Comparison of ENCODE assay signal across 9 mouse cellular contexts in the genomic region with DNA sequence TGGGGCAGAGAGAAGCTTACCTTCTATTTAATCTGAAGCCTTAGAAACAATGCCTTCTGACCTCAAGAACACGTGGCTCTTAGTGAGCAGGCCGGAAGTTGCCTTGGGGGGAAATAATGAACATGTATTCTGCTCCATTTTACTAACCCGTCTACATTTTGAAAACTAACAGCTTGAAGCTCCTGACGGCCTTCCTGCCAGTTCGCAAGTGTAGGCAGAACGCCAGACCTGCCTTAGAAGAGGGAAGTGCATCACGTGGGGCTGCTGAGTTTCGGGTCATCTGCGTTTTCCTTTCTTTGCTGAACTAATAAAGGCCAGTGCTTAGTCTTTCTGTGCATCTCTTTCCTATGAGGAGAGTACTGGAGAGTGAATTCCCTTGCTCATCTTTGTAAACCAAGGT. TPM values are rescaled to one million over a fixed set of nuclear protein-coding genes. Genes with fewer than 3 reads are reported as not detected.
DNase-seq lines count a peak whose midpoint lies in the region; ATAC-seq and TF ChIP-seq lines count a peak whose summit lies in the region.
"Had no signal": no experiment of that assay in that cellular context is flagged by ENCODE, and none has a peak within 500 bp of the region (broad histone marks: within the 10 kb centered on the region; RNA-seq: fewer than 3 reads in every experiment).

No protein-coding gene starts in this region.

- H3K27ac ChIP-seq in kidney, embryonic 14.5 days (ENCODE audit: low read depth, low read length) = no peak overlapping the region
- H3K27ac ChIP-seq in kidney, postnatal 0 days = no peak overlapping the region
- no peak overlapping the region for H3K27ac ChIP-seq in intestine, embryonic 15.5 days
- no peak overlapping the region for H3K27ac ChIP-seq in forebrain, embryonic 13.5 days
- H3K27ac ChIP-seq: liver, embryonic 14.5 days had no signal

- no peak for ATAC-seq in kidney, embryonic 14.5 days (ENCODE audit: low FRiP score, low TSS enrichment)
- peak; percentile 47 for ATAC-seq in activated CD4-positive, CD25-positive, alpha-beta regulatory T cell, adult 4 months
- no peak for ATAC-seq in kidney, postnatal 0 days (replicated peaks; ENCODE audit: low FRiP score, low read depth)
- no peak for ATAC-seq in intestine, embryonic 15.5 days
- ATAC-seq in forebrain, embryonic 13.5 days = no peak

- WGBS in kidney, embryonic 14.5 days = 60% methylated on average over 9 of the region's 9 CpGs
- 56% methylated on average over 9 of the region's 9 CpGs for WGBS in kidney, postnatal 0 days
- 44% methylated on average over 9 of the region's 9 CpGs for WGBS in intestine, embryonic 15.5 days
- 79% methylated on average over 9 of the region's 9 CpGs for WGBS in forebrain, embryonic 13.5 days

- no peaks in the 10 kb centered on the region for H3K9me3 ChIP-seq in kidney, embryonic 14.5 days (ENCODE audit: control insufficient read depth, low read length)
- H3K9me3 ChIP-seq in kidney, postnatal 0 days (replicated peaks; ENCODE audit: low read length) = no peaks in the 10 kb centered on the region
- H3K9me3 ChIP-seq in intestine, embryonic 15.5 days = no peaks in the 10 kb centered on the region
- H3K9me3 ChIP-seq in forebrain, embryonic 13.5 days (replicated peaks) = no peaks in the 10 kb centered on the region

- no peak for TF ChIP-seq CTCF in kidney, postnatal 0 days (IDR thresholded peaks at IDR 0.05; ENCODE audit: low read depth)

- H3K4me3 ChIP-seq in kidney, embryonic 14.5 days (ENCODE audit: low read length) = no peak overlapping the region
- no peak overlapping the region for H3K4me3 ChIP-seq in kidney, postnatal 0 days (replicated peaks; ENCODE audit: low read depth, low read length)
- H3K4me3 ChIP-seq in intestine, embryonic 15.5 days (replicated peaks) = no peak overlapping the region
- no peak overlapping the region for H3K4me3 ChIP-seq in forebrain, embryonic 13.5 days

- H3K36me3 ChIP-seq in kidney, embryonic 14.5 days (ENCODE audit: control insufficient read depth, insufficient read depth, low read length) = no peaks in the 10 kb centered on the region
- H3K36me3 ChIP-seq in kidney, postnatal 0 days (ENCODE audit: insufficient read depth, low read length) = no peaks in the 10 kb centered on the region
- H3K36me3 ChIP-seq in intestine, embryonic 15.5 days = no peaks in the 10 kb centered on the region
- no peaks in the 10 kb centered on the region for H3K36me3 ChIP-seq in forebrain, embryonic 13.5 days (ENCODE audit: poor library complexity, severe bottlenecking)

- no peaks in the 10 kb centered on the region for H3K27me3 ChIP-seq in kidney, embryonic 14.5 days (ENCODE audit: control insufficient read depth, insufficient read depth, low read length)
- no peaks in the 10 kb centered on the region for H3K27me3 ChIP-seq in kidney, postnatal 0 days (ENCODE audit: insufficient read depth, low read length)
- no peaks in the 10 kb centered on the region for H3K27me3 ChIP-seq in intestine, embryonic 15.5 days (replicated peaks)
- H3K27me3 ChIP-seq in forebrain, embryonic 13.5 days = no peaks in the 10 kb centered on the region

- no peak overlapping the region for H3K9ac ChIP-seq in kidney, embryonic 14.5 days (ENCODE audit: low read depth, low read length)
- no peak overlapping the region for H3K9ac ChIP-seq in kidney, postnatal 0 days (ENCODE audit: low read depth, low read length)
- H3K9ac ChIP-seq in intestine, embryonic 15.5 days = no peak overlapping the region
- no peak overlapping the region for H3K9ac ChIP-seq in forebrain, embryonic 13.5 days
- H3K9ac ChIP-seq: liver, embryonic 14.5 days had no signal

- H3K4me1 ChIP-seq in kidney, embryonic 14.5 days (ENCODE audit: control insufficient read depth, insufficient read depth, low read length) = no peaks in the 10 kb centered on the region
- H3K4me1 ChIP-seq in kidney, postnatal 0 days (replicated peaks; ENCODE audit: insufficient read depth, low read length) = no peaks in the 10 kb centered on the region
- H3K4me1 ChIP-seq in intestine, embryonic 15.5 days (replicated peaks) = no peaks in the 10 kb centered on the region
- H3K4me1 ChIP-seq in forebrain, embryonic 13.5 days = no peaks in the 10 kb centered on the region

- DNase-seq in kidney, adult 11 months = peak; percentile 17
- DNase-seq in kidney, postnatal 0 days (ENCODE audit: low spot score) = peak; percentile 47
- DNase-seq in spleen, adult 12 weeks (ENCODE audit: low spot score) = peak; percentile 37
- DNase-seq in cerebellum, postnatal 4 days (ENCODE audit: low spot score in 2 of 2) = no peak

- H3K4me2 ChIP-seq in kidney, embryonic 14.5 days (replicated peaks; ENCODE audit: low read depth, low read length) = no peak overlapping the region
- no peak overlapping the region for H3K4me2 ChIP-seq in kidney, postnatal 0 days (ENCODE audit: low read length)
- H3K4me2 ChIP-seq in intestine, embryonic 15.5 days (replicated peaks) = no peak overlapping the region
- no peak overlapping the region for H3K4me2 ChIP-seq in forebrain, embryonic 13.5 days

RNA-seq across cellular contexts. Expression of gene Gm525, which starts 19.1 kb away (rescaled TPM):
- polyA plus RNA-seq in kidney, embryonic 14.5 days (2014; fragmentation: Nextera tagmentation; extraction: Ambion mirVana) = not detected in 2 replicates
- polyA plus RNA-seq in activated CD4-positive, CD25-positive, alpha-beta regulatory T cell, adult 4 months (2017; shearing (Covaris generic)) = not detected
- polyA plus RNA-seq in kidney, postnatal 0 days (2015; fragmentation: Nextera tagmentation; extraction: Ambion mirVana) = 0.45 TPM in 1 of 2 replicates, not detected in the other
- polyA plus RNA-seq in intestine, embryonic 15.5 days (2015; fragmentation: Nextera tagmentation; extraction: Ambion mirVana) = 1.1 and 1.8 TPM in 2 replicates
- polyA plus RNA-seq in forebrain, embryonic 13.5 days (2015; fragmentation: Nextera tagmentation; extraction: Ambion mirVana) = not detected in 2 replicates
- polyA plus RNA-seq: liver, embryonic 14.5 days had no signal

RNA-seq across cellular contexts. Expression of gene Dgke, which starts 26.1 kb away (rescaled TPM):
- polyA plus RNA-seq in kidney, embryonic 14.5 days (2014; fragmentation: Nextera tagmentation; extraction: Ambion mirVana) = 3.2 and 5.3 TPM in 2 replicates
- polyA plus RNA-seq in activated CD4-positive, CD25-positive, alpha-beta regulatory T cell, adult 4 months (2017; shearing (Covaris generic)) = 1 to 10 TPM; 3.7 to 4.9 TPM
- polyA plus RNA-seq in kidney, postnatal 0 days (2015; fragmentation: Nextera tagmentation; extraction: Ambion mirVana) = 2.6 and 3.3 TPM in 2 replicates
- polyA plus RNA-seq in intestine, embryonic 15.5 days (2015; fragmentation: Nextera tagmentation; extraction: Ambion mirVana) = 3.2 TPM in 2 replicates
- polyA plus RNA-seq in forebrain, embryonic 13.5 days (2015; fragmentation: Nextera tagmentation; extraction: Ambion mirVana) = 8.7 and 9.9 TPM in 2 replicates

Comparison
In these comparisons a context has a peak if more than half of its experiments do, and no peak if none do; other contexts are left out.
1. DNase-seq: peak in kidney, adult 11 months (single experiment), kidney, postnatal 0 days (single experiment) and spleen, adult 12 weeks (single experiment); none in cerebellum, postnatal 4 days (0 of 2).